Mouse (Mus musculus): ENCODE data around the gene Epha7. TPM values are rescaled to one million over a fixed set of nuclear protein-coding genes. Genes with fewer than 3 reads are reported as not detected.
A peak's percentile ranks its signal among the peaks of the same experiment; 100 is the strongest.

Epha7 gene
- polyA plus RNA-seq, 1 experiment from 2014 or later: 61.3 TPM

DNA sequence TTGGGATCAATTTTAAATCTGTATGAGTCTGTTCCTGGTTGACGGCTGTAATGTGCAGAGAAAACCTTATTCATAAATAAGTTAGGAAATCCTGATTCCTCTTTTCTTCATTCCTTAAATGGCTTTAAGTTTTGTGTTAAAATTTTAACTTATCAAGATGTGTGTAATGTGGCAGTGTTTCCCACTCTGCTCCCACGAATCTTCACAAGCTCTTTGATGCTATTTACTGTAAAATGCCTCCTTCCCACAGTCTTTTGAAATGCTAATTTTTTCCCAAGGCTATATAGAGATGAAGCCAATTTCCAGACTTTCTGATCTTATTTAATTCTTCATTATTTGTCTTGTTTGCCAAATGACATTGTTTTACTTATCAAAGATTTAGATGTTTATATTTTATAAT is 100.7 kb downstream of the Epha7 start:
- ATAC-seq (ENCODE audit: insufficient read depth) (no peak), DNase-seq (peak; percentile 43)
- Histone ChIP-seq H3K4me3 (ENCODE audit: low read depth, low read length) (no peak overlapping the region), H3K4me2 (no peak overlapping the region), H3K4me1 (ENCODE audit: insufficient read depth) (no peaks in the 10 kb centered on the region), H3K9me3 (ENCODE audit: low read depth, low read length) (no peaks in the 10 kb centered on the region), H3K9ac (no peak overlapping the region), H3K36me3 (ENCODE audit: insufficient read depth) (no peaks in the 10 kb centered on the region), H3K27ac (ENCODE audit: low read depth) (no peak overlapping the region), H3K27me3 (ENCODE audit: insufficient read depth, low read length) (no peaks in the 10 kb centered on the region)
- 58% methylated on average over 2 of the region's 2 CpGs for WGBS
- no peak for TF ChIP-seq CTCF (IDR thresholded peaks at IDR 0.05; ENCODE audit: low read depth)

DNA sequence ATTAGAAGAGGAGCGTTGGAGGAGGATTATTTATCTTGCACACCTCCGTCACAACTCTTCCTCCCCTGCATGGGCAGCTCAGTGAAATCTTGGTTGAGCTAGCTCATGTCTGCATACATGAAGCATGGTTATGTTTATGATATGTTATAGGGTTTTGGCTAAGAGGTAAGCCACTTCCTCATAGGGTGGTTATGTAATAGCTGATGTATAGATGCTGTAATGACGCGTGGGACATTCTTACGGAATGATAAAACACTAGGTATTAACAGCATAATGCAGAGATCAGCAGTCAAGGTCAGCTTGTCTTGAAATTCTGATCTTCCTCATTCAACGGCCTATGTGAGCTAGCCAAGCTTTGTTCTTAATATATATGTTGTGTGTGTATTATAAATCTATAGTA is 107.7 kb downstream of the Epha7 start:
- no peak overlapping the region for H3K4me2 ChIP-seq
- 83% methylated on average over 6 of the region's 6 CpGs for WGBS
- no peaks in the 10 kb centered on the region for H3K9me3 ChIP-seq (ENCODE audit: low read depth, low read length)
- no peaks in the 10 kb centered on the region for H3K27me3 ChIP-seq (ENCODE audit: insufficient read depth, low read length)
- ATAC-seq (ENCODE audit: insufficient read depth) (no peak), DNase-seq (no peak)
- H3K36me3 ChIP-seq (ENCODE audit: insufficient read depth): 0 out of 2 replicates have a peak, but pooled peaks cover 3% of the 10 kb centered on the region
- H3K4me3 ChIP-seq (ENCODE audit: low read depth, low read length): no peak overlapping the region
- TF ChIP-seq CTCF (IDR thresholded peaks at IDR 0.05; ENCODE audit: low read depth): no peak
- H3K27ac ChIP-seq (ENCODE audit: low read depth): no peak overlapping the region
- H3K4me1 ChIP-seq (ENCODE audit: insufficient read depth): no peaks in the 10 kb centered on the region
- no peak overlapping the region for H3K9ac ChIP-seq

DNA sequence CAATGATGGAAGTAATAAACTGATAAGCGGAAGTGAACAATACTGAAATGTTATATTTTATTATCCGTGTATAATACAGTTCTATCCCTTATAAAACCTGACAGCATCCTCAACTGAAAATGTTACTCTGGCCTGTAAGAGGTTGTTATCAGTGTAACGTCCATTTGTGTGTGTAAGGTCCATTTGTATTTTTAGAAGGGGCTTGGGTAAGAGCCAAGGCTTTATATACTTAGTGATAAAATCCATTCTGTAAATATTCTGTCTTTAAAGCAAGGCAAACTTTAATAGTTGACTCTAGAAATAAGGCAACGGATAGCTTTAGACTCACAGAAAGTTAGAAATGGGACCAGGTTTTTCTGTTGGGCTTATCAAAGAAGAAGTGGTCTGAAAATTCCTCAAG is 113.1 kb downstream of the Epha7 start:
- Histone ChIP-seq H3K27ac (ENCODE audit: low read depth) (no peak overlapping the region), H3K9ac (no peak overlapping the region), H3K9me3 (ENCODE audit: low read depth, low read length) (no peaks in the 10 kb centered on the region), H3K4me1 (ENCODE audit: insufficient read depth) (no peaks in the 10 kb centered on the region), H3K27me3 (ENCODE audit: insufficient read depth, low read length) (no peaks in the 10 kb centered on the region), H3K4me2 (no peak overlapping the region), H3K36me3 (ENCODE audit: insufficient read depth) (no peaks in the 10 kb centered on the region), H3K4me3 (ENCODE audit: low read depth, low read length) (no peak overlapping the region)
- TF ChIP-seq CTCF (IDR thresholded peaks at IDR 0.05; ENCODE audit: low read depth): no peak
- peak; percentile 38; the same call in 1 of the 2 replicates for ATAC-seq (ENCODE audit: insufficient read depth)
- 33% methylated on average over 4 of the region's 4 CpGs for WGBS
- DNase-seq: peak; percentile 68

DNA sequence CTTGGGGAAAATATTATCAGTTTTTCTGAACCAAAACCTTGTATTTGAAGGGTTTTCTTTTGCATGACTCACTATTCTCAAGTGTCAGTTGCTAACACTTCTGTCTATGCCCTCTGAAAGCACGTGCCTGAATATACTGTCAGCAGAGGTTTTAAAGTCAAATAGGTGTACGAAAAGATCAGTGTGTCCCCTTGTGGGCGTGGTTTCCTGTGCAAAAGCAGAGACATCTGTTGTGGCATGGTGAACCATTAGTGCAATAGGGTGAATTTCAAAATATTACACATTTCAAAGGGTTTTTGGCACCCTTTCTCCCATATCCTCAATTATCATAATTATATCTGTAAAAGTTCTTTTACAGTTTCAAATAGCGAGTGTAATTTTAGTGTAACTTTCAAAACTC is 120.5 kb downstream of the Epha7 start:
- DNase-seq (no peak), ATAC-seq (ENCODE audit: insufficient read depth) (no peak)
- Histone ChIP-seq H3K27ac (ENCODE audit: low read depth) (no peak overlapping the region), H3K4me2 (no peak overlapping the region), H3K4me3 (ENCODE audit: low read depth, low read length) (no peak overlapping the region), H3K36me3 (ENCODE audit: insufficient read depth) (peaks cover 10% of the 10 kb centered on the region; the same call in 1 of the 2 replicates), H3K27me3 (ENCODE audit: insufficient read depth, low read length) (no peaks in the 10 kb centered on the region), H3K9me3 (ENCODE audit: low read depth, low read length) (no peaks in the 10 kb centered on the region), H3K9ac (no peak overlapping the region), H3K4me1 (ENCODE audit: insufficient read depth) (no peaks in the 10 kb centered on the region)
- no peak for TF ChIP-seq CTCF (IDR thresholded peaks at IDR 0.05; ENCODE audit: low read depth)
- WGBS: 71% methylated on average over 4 of the region's 4 CpGs

DNA sequence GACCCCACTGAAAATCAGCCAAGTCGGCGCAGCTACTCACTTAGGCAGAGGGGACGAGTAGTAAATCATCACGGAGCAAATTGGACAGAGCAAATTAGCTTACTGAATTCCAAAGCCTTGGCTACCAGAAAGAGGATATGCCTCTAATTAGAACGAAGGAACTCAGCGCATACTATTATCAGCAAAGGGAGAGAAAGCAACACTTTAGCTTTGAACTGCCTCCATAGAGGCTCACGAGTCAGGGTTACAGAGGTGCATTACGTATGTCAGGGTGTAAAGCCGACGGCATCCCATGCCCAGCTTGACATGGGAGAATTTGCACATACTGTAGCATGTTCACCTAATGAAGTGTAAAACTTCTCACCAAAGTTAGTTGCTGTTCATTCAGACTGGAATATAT is 121.9 kb downstream of the Epha7 start:
- Histone ChIP-seq H3K27me3 (ENCODE audit: insufficient read depth, low read length) (no peaks in the 10 kb centered on the region), H3K36me3 (ENCODE audit: insufficient read depth) (peaks cover 15% of the 10 kb centered on the region), H3K27ac (ENCODE audit: low read depth) (no peak overlapping the region), H3K9ac (no peak overlapping the region), H3K4me2 (no peak overlapping the region), H3K4me3 (ENCODE audit: low read depth, low read length) (no peak overlapping the region), H3K4me1 (ENCODE audit: insufficient read depth) (no peaks in the 10 kb centered on the region), H3K9me3 (ENCODE audit: low read depth, low read length) (no peaks in the 10 kb centered on the region)
- 60% methylated on average over 10 of the region's 10 CpGs for WGBS
- peak; percentile 37 for DNase-seq
- no peak for TF ChIP-seq CTCF (IDR thresholded peaks at IDR 0.05; ENCODE audit: low read depth)
- ATAC-seq (ENCODE audit: insufficient read depth): no peak

DNA sequence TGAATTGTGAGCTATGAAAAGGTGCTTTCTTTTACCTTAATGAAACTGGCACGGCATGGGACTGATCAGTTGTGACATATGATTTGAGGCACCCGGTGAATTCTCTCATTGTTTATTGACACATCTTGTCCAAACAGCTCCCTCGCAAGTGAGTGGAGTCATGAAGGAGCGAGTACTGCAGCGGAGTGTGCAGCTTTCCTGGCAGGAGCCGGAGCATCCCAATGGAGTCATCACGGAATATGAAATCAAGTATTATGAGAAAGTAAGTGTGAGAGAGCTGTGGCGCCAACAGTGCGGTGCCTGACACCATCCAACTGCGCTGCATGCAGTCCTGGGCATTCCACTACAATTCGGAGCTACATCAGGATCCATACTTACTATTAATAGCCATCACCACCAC is 122.6 kb downstream of the Epha7 start:
- Histone ChIP-seq H3K27ac (ENCODE audit: low read depth) (no peak overlapping the region), H3K9me3 (ENCODE audit: low read depth, low read length) (no peaks in the 10 kb centered on the region), H3K27me3 (ENCODE audit: insufficient read depth, low read length) (no peaks in the 10 kb centered on the region), H3K4me3 (ENCODE audit: low read depth, low read length) (no peak overlapping the region), H3K4me1 (ENCODE audit: insufficient read depth) (no peaks in the 10 kb centered on the region), H3K4me2 (no peak overlapping the region), H3K36me3 (ENCODE audit: insufficient read depth) (peaks cover 16% of the 10 kb centered on the region), H3K9ac (no peak overlapping the region)
- no peak for TF ChIP-seq CTCF (IDR thresholded peaks at IDR 0.05; ENCODE audit: low read depth)
- DNase-seq: no peak
- ATAC-seq (ENCODE audit: insufficient read depth): no peak
- WGBS: 69% methylated on average over 11 of the region's 11 CpGs

DNA sequence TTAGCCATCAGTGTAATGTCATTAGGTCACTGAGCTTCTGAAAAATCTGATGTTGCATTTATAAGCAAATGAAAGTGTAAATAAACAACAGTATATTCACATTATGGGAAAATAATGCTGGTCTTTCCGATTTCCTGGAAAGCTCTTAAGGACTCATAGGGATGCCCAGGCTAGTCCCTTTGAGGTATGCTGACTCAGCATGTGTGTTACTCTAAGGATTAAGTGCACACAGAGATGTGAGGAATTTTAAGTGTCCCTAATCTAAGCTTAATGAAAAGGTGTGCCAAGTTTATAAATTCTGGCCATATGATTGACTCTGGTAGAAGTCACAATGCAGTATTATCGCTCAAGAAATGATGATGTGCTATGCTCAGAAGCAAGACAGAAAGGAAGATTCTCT is 127.8 kb downstream of the Epha7 start:
- no peak for ATAC-seq (ENCODE audit: insufficient read depth)
- H3K27me3 ChIP-seq (ENCODE audit: insufficient read depth, low read length): no peaks in the 10 kb centered on the region
- 86% methylated on average over 2 of the region's 2 CpGs for WGBS
- no peaks in the 10 kb centered on the region for H3K4me1 ChIP-seq (ENCODE audit: insufficient read depth)
- no peaks in the 10 kb centered on the region for H3K9me3 ChIP-seq (ENCODE audit: low read depth, low read length)
- no peak overlapping the region for H3K4me3 ChIP-seq (ENCODE audit: low read depth, low read length)
- no peak overlapping the region for H3K4me2 ChIP-seq
- H3K9ac ChIP-seq: no peak overlapping the region
- H3K27ac ChIP-seq (ENCODE audit: low read depth): no peak overlapping the region
- peaks cover 25% of the 10 kb centered on the region for H3K36me3 ChIP-seq (ENCODE audit: insufficient read depth)
- DNase-seq: no peak
- TF ChIP-seq CTCF (IDR thresholded peaks at IDR 0.05; ENCODE audit: low read depth): no peak

DNA sequence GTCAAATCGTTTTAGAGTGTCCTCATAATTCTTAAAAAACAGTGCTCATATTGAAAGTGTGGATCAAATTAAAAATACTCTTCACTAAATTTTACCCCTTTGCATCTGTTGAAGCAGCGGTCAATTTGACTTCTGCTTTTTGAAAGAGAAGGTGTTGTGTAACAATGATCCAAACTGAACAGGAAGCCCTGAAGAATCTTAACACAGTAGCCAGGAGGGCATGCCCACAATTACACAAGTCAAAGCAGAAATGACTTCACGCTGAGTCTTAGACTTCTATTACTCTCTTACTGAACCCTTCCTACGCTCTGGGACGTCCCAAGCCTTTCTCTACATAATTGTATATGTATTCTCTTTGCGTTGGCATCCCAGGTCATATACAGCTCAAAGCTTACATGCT is 131.3 kb downstream of the Epha7 start:
- H3K4me2 ChIP-seq: no peak overlapping the region
- 80% methylated on average over 6 of the region's 6 CpGs for whole genome bisulfite sequencing
- no peak for TF ChIP-seq CTCF (IDR thresholded peaks at IDR 0.05; ENCODE audit: low read depth)

More for the DNA sequence above, 131.3 kb downstream of the Epha7 start:
- Histone ChIP-seq H3K27ac (ENCODE audit: low read depth) (no peak overlapping the region), H3K4me3 (ENCODE audit: low read depth, low read length) (no peak overlapping the region), H3K4me1 (ENCODE audit: insufficient read depth) (no peaks in the 10 kb centered on the region), H3K9me3 (ENCODE audit: low read depth, low read length) (no peaks in the 10 kb centered on the region), H3K36me3 (ENCODE audit: insufficient read depth) (peaks cover 31% of the 10 kb centered on the region), H3K27me3 (ENCODE audit: insufficient read depth, low read length) (no peaks in the 10 kb centered on the region), H3K9ac (no peak overlapping the region)
- ATAC-seq (ENCODE audit: insufficient read depth) (no peak), DNase-seq (no peak)

All from lung, embryonic 14.5 days (tissue).